Mouse (Mus musculus): ENCODE measurements around the gene Smg1. TPM values are rescaled to one million over a fixed set of nuclear protein-coding genes. Genes with fewer than 3 reads are reported as not detected.
A peak's percentile ranks its signal among the peaks of the same experiment; 100 is the strongest.

The Smg1 gene
- polyA plus RNA-seq, 1 experiment from 2014 or later: 19.0 TPM

- Histone ChIP-seq H3K4me3 (ENCODE audit: low read depth, low read length) (no peak overlapping the region), H3K4me1 (ENCODE audit: control insufficient read depth, insufficient read depth, low read length) (no peaks in the 10 kb centered on the region), H3K36me3 (ENCODE audit: control insufficient read depth, insufficient read depth, low read length) (peaks cover 25% of the 10 kb centered on the region), H3K27ac (ENCODE audit: low read depth, low read length) (no peak overlapping the region), H3K9ac (ENCODE audit: low read depth, low read length) (no peak overlapping the region), H3K27me3 (ENCODE audit: control insufficient read depth, insufficient read depth, low read length) (no peaks in the 10 kb centered on the region), H3K4me2 (no peak overlapping the region), H3K9me3 (replicated peaks; ENCODE audit: control insufficient read depth, low read length) (no peaks in the 10 kb centered on the region)
- no peak for ATAC-seq (replicated peaks; ENCODE audit: insufficient number of reproducible peaks, low FRiP score, low TSS enrichment)
- 41% methylated on average over 5 of the region's 5 CpGs for WGBS (ENCODE audit: insufficient replicate concordance)
Measured at GRCm38 (mm10) chr7:118103462-118104379, 139.7 kb downstream of the Smg1 start.

GRCm38 (mm10) chr7:118102678-118103461 is 140.6 kb downstream of the Smg1 start:
- Histone ChIP-seq H3K27me3 (ENCODE audit: control insufficient read depth, insufficient read depth, low read length) (no peaks in the 10 kb centered on the region), H3K4me2 (no peak overlapping the region), H3K4me1 (ENCODE audit: control insufficient read depth, insufficient read depth, low read length) (no peaks in the 10 kb centered on the region), H3K27ac (ENCODE audit: low read depth, low read length) (no peak overlapping the region), H3K36me3 (ENCODE audit: control insufficient read depth, insufficient read depth, low read length) (peaks cover 16% of the 10 kb centered on the region), H3K4me3 (ENCODE audit: low read depth, low read length) (no peak overlapping the region), H3K9ac (ENCODE audit: low read depth, low read length) (no peak overlapping the region), H3K9me3 (replicated peaks; ENCODE audit: control insufficient read depth, low read length) (no peaks in the 10 kb centered on the region)
- ATAC-seq (replicated peaks; ENCODE audit: insufficient number of reproducible peaks, low FRiP score, low TSS enrichment): peak; percentile 29
- WGBS (ENCODE audit: insufficient replicate concordance): 40% methylated on average over 4 of the region's 4 CpGs

- WGBS (ENCODE audit: insufficient replicate concordance): 42% methylated on average over 4 of the region's 4 CpGs
- no peak overlapping the region for H3K9ac ChIP-seq (ENCODE audit: low read depth, low read length)
Measured at GRCm38 (mm10) chr7:118102231-118102630, 141.2 kb downstream of the Smg1 start.

GRCm38 (mm10) chr7:118097615-118098014 is 145.9 kb downstream of the Smg1 start:
- no peaks in the 10 kb centered on the region for H3K4me1 ChIP-seq (ENCODE audit: control insufficient read depth, insufficient read depth, low read length)
- H3K9me3 ChIP-seq (replicated peaks; ENCODE audit: control insufficient read depth, low read length): no peaks in the 10 kb centered on the region
- H3K4me2 ChIP-seq: no peak overlapping the region
- no peak for ATAC-seq (replicated peaks; ENCODE audit: insufficient number of reproducible peaks, low FRiP score, low TSS enrichment)
- no peak overlapping the region for H3K9ac ChIP-seq (ENCODE audit: low read depth, low read length)
- no peaks in the 10 kb centered on the region for H3K27me3 ChIP-seq (ENCODE audit: control insufficient read depth, insufficient read depth, low read length)
- H3K4me3 ChIP-seq (ENCODE audit: low read depth, low read length): no peak overlapping the region
- H3K36me3 ChIP-seq (ENCODE audit: control insufficient read depth, insufficient read depth, low read length): no peaks in the 10 kb centered on the region
- 54% methylated on average over 7 of the region's 7 CpGs for WGBS (ENCODE audit: insufficient replicate concordance)
- H3K27ac ChIP-seq (ENCODE audit: low read depth, low read length): no peak overlapping the region

More at GRCm38 (mm10) chr7:118102231-118102630, 141.2 kb downstream of the Smg1 start:
- Histone ChIP-seq H3K36me3 (ENCODE audit: control insufficient read depth, insufficient read depth, low read length) (peaks cover 10% of the 10 kb centered on the region), H3K4me1 (ENCODE audit: control insufficient read depth, insufficient read depth, low read length) (no peaks in the 10 kb centered on the region), H3K4me2 (no peak overlapping the region), H3K27me3 (ENCODE audit: control insufficient read depth, insufficient read depth, low read length) (no peaks in the 10 kb centered on the region), H3K27ac (ENCODE audit: low read depth, low read length) (no peak overlapping the region), H3K9me3 (replicated peaks; ENCODE audit: control insufficient read depth, low read length) (no peaks in the 10 kb centered on the region), H3K4me3 (ENCODE audit: low read depth, low read length) (no peak overlapping the region)
- no peak for ATAC-seq (replicated peaks; ENCODE audit: insufficient number of reproducible peaks, low FRiP score, low TSS enrichment)

Other genes with a start within 250 kb of the Smg1 start
- 525 and 565 TPM in 2 replicates for gene Rps15a, start 127.5 kb downstream of the Smg1 start, polyA plus RNA-seq (2014; fragmentation: Nextera tagmentation; extraction: Ambion mirVana)
- 259 and 310 TPM in 2 replicates for gene Arl6ip1, start 114.0 kb downstream of the Smg1 start, polyA plus RNA-seq (2014; fragmentation: Nextera tagmentation; extraction: Ambion mirVana)
- gene Syt17, start 204.6 kb upstream of the Smg1 start, polyA plus RNA-seq (2014; fragmentation: Nextera tagmentation; extraction: Ambion mirVana): 0.39 and 1.0 TPM in 2 replicates
- gene Itpripl2, start 248.3 kb upstream of the Smg1 start, polyA plus RNA-seq (2014; fragmentation: Nextera tagmentation; extraction: Ambion mirVana): 1.2 and 1.4 TPM in 2 replicates

All from heart, embryonic 11.5 days (tissue).